Mouse (Mus musculus): ENCODE data around the gene Syne2. TPM values are rescaled to one million over a fixed set of nuclear protein-coding genes. Genes with fewer than 3 reads are reported as not detected.
A peak's percentile ranks its signal among the peaks of the same experiment; 100 is the strongest.
"Not testable (repeated sequence)": the region's sequence is repeated elsewhere in the genome, so short reads cannot be mapped to it uniquely, and the experiment has no call there.

The Syne2 gene
- total RNA-seq, 2 experiments from 2014 or later: 2.7 to 5.9 TPM

GRCm38 (mm10) chr12:76128831-76129230 is 310.9 kb downstream of the Syne2 start:
- no peak for ATAC-seq (replicated peaks; ENCODE audit: low FRiP score, low TSS enrichment, poor library complexity, severe bottlenecking)

- peak; percentile 70 for ATAC-seq (replicated peaks; ENCODE audit: low FRiP score, low TSS enrichment, poor library complexity, severe bottlenecking)
Observed at GRCm38 (mm10) chr12:76130281-76130680, 312.3 kb downstream of the Syne2 start.

- no peak for ATAC-seq (replicated peaks; ENCODE audit: low FRiP score, low TSS enrichment, poor library complexity, severe bottlenecking)
Observed at GRCm38 (mm10) chr12:76130891-76131290, 313.0 kb downstream of the Syne2 start.

GRCm38 (mm10) chr12:76132591-76132990 is 314.7 kb downstream of the Syne2 start:
- ATAC-seq (replicated peaks; ENCODE audit: low FRiP score, low TSS enrichment, poor library complexity, severe bottlenecking): no peak

GRCm38 (mm10) chr12:76133081-76133480 is 315.1 kb downstream of the Syne2 start:
- not testable (repeated sequence) for ATAC-seq (replicated peaks; ENCODE audit: low FRiP score, low TSS enrichment, poor library complexity, severe bottlenecking)

- ATAC-seq (replicated peaks; ENCODE audit: low FRiP score, low TSS enrichment, poor library complexity, severe bottlenecking): no peak
Observed at GRCm38 (mm10) chr12:76136701-76137100, 318.8 kb downstream of the Syne2 start.

- 0 out of 2 replicates have a peak, but pooled peaks have one; percentile 55 for ATAC-seq (replicated peaks; ENCODE audit: low FRiP score, low TSS enrichment, poor library complexity, severe bottlenecking)
Observed at GRCm38 (mm10) chr12:76152389-76152788, 334.5 kb downstream of the Syne2 start.

Other genes starting within 250 kb of the Syne2 start
- gene Ppp2r5e, start 221.9 kb upstream of the Syne2 start, total RNA-seq (2014; fragmentation: Nextera tagmentation): 26.7 and 35.4 TPM in 2 replicates
- gene Ppp2r5e, start 221.9 kb upstream of the Syne2 start, total RNA-seq (2017): 14.3 and 14.7 TPM in 2 replicates
- 12.5 and 12.8 TPM in 2 replicates for gene Wdr89, start 148.6 kb upstream of the Syne2 start, total RNA-seq (2014; fragmentation: Nextera tagmentation)
- gene Wdr89, start 148.6 kb upstream of the Syne2 start, total RNA-seq (2017): 15.8 and 21.7 TPM in 2 replicates
- 46.1 and 58.9 TPM in 2 replicates for gene Sgpp1, start 82.4 kb upstream of the Syne2 start, total RNA-seq (2014; fragmentation: Nextera tagmentation)
- 78.3 and 96.8 TPM in 2 replicates for gene Sgpp1, start 82.4 kb upstream of the Syne2 start, total RNA-seq (2017)